Mouse (Mus musculus) hindbrain, embryonic 11.5 days (tissue): ENCODE results near the gene Srsy. TPM values are rescaled to one million over a fixed set of nuclear protein-coding genes. Genes with fewer than 3 reads are reported as not detected.
"Not testable (repeated sequence)": the region's sequence is repeated elsewhere in the genome, so short reads cannot be mapped to it uniquely, and the experiment has no call there.

Experiments
- ATAC-seq: fragments of 200-750 bp; cut with Nextera tagmentation; 2 replicates; pipeline ENCODE4 v1.8.0; 2017; ENCODE audit warnings: mild to moderate bottlenecking, moderate TSS enrichment, moderate library complexity; ENCODE audit not compliant: low FRiP score
- DNase-seq: peaks from one replicate; pipeline ENCODE4 v3.0.0-alpha.2; 2015; ENCODE audit warnings: low spot score
- H3K27ac ChIP-seq: fragments of 300-500 bp; sonication (generic); 2 replicates; pipeline ENCODE4 v1.5.1; 2014; ENCODE audit warnings: mild to moderate bottlenecking, low read depth, low read length
- H3K27me3 ChIP-seq: fragments of 300-500 bp; sonication (generic); 2 replicates; pipeline ENCODE4 v1.6.1; 2014; ENCODE audit warnings: mild to moderate bottlenecking, low read length, moderate library complexity, mixed read lengths; ENCODE audit not compliant: control insufficient read depth, insufficient read depth
- H3K36me3 ChIP-seq: fragments of 300-500 bp; sonication (generic); 2 replicates; pipeline ENCODE4 v1.6.1; 2014; ENCODE audit warnings: mild to moderate bottlenecking, low read length, moderate library complexity, mixed read lengths; ENCODE audit not compliant: control insufficient read depth, insufficient read depth
- H3K4me1 ChIP-seq: fragments of 300-500 bp; sonication (generic); replicated peaks from 2 replicates; pipeline ENCODE4 v1.6.1; 2014; ENCODE audit warnings: low read length, mixed read lengths; ENCODE audit not compliant: control insufficient read depth, insufficient read depth
- H3K4me2 ChIP-seq: fragments of 300-500 bp; sonication (generic); replicated peaks from 2 replicates; pipeline ENCODE4 v1.6.1; 2014; ENCODE audit warnings: mild to moderate bottlenecking, low read depth, low read length
- H3K4me3 ChIP-seq: fragments of 300-500 bp; sonication (generic); 2 replicates; pipeline ENCODE4 v1.5.1; 2014; ENCODE audit warnings: low read depth, low read length
- H3K9ac ChIP-seq: fragments of 300-500 bp; sonication (generic); 2 replicates; pipeline ENCODE4 v1.6.1; 2014; ENCODE audit warnings: low read depth, low read length
- H3K9me3 ChIP-seq: fragments of 300-500 bp; sonication (generic); 2 replicates; pipeline ENCODE4 v1.6.1; 2016; ENCODE audit warnings: low read length; ENCODE audit not compliant: control insufficient read depth
- WGBS: fragments of 180-500 bp; shearing (Covaris S2); extraction: QIAGEN DNeasy Blood & Tissue Kit; methylation state at CpG from one replicate; pipeline ENCODE4 v1.1.7; 2014; 5-methylcytosine and 5-hydroxymethylcytosine counted together
- polyA plus RNA-seq: library from polyadenylated mRNA; unstranded; fragments of >200 nt; fragmentation: Nextera tagmentation; extraction: Ambion mirVana; gene quantifications from 2 replicates; pipeline ENCODE4 v1.2.1, GENCODE M21; 2014

Srsy gene
- polyA plus RNA-seq = not detected in 2 replicates

DNA sequence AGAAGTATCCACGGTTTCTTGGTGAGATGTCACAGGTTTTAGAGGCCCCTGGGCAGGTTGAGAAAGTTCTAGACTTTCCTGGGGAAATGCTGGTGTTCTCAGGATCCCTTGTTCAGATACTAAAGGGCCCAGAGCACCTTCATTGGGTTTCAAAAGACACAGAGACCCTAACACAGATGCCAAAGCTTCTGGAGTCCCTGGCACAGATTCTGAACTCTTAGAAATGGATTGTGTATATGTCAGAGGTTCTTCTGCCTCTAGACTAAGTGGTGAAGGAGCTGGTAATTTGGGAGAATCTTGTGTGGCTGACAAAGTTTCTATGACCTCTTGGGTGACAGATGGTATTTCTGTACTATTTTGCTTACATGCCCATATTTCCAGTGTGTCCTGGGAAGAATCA, at the start of gene Srsy:
TSS of gene Srsy (minus strand) at position 101 of the 400 bp plus-strand sequence.
- not testable (repeated sequence) for H3K4me2 ChIP-seq, H3K4me3 ChIP-seq, H3K27me3 ChIP-seq, H3K27ac ChIP-seq, ATAC-seq, H3K4me1 ChIP-seq, H3K9me3 ChIP-seq, H3K9ac ChIP-seq, H3K36me3 ChIP-seq, DNase-seq
- no CpG with 5 or more reads among the region's 1 CpGs for WGBS

Other genes starting within 250 kb of the Srsy start
- gene Gm21904, start 91.1 kb downstream of the Srsy start, polyA plus RNA-seq = not detected in 2 replicates
- gene Gm20772, start 62.6 kb downstream of the Srsy start, polyA plus RNA-seq = not detected in 2 replicates
- not detected in 2 replicates for gene Gm20831, start 62.6 kb downstream of the Srsy start, polyA plus RNA-seq
- gene Gm21764, start 124.5 kb upstream of the Srsy start, polyA plus RNA-seq = not detected in 2 replicates
- gene Ssty1, start 151.8 kb upstream of the Srsy start, polyA plus RNA-seq = not detected in 2 replicates